Comparison of ENCODE assay signal across 11 mouse cellular contexts in the genomic region with DNA sequence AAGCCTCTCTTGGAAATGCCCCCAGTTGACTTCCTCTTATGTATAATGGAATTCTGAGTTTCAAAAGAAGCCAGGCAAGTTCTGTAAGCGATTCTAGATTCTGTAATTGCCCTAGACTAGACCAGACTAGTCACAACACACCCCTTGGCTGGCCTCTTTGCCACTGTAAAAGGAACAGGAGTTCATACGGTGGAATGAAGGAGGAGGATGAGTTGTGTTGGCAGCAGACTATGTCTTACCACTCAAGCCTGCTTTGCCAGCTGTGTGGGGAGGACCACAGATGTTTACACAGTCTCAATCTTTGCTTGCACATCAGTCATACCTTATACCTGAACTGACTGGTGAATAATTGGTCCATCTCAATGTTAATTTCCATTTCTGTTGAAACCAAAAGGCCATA.
"Had no signal": no experiment of that assay in that cellular context is flagged by ENCODE, and none has a peak within 500 bp of the region (broad histone marks: within the 10 kb centered on the region; RNA-seq: fewer than 3 reads in every experiment).

No protein-coding gene starts in this region.

- DNase-seq: lung, embryonic 14.5 days; lung, postnatal 10 days; retina, postnatal 1 day; right cerebral cortex, postnatal 4 days; spleen, adult 18-20 months; thymus, postnatal 4 days had no signal

- H3K27ac ChIP-seq: limb, embryonic 13.5 days; liver, embryonic 12.5 days; midbrain, embryonic 12.5 days had no signal

- H3K4me3 ChIP-seq: limb, embryonic 13.5 days; liver, embryonic 12.5 days; midbrain, embryonic 12.5 days had no signal

- H3K4me2 ChIP-seq: limb, embryonic 13.5 days; liver, embryonic 12.5 days; lung, embryonic 14.5 days; midbrain, embryonic 12.5 days had no signal

- H3K36me3 ChIP-seq: limb, embryonic 13.5 days; liver, embryonic 12.5 days; midbrain, embryonic 12.5 days had no signal

- ATAC-seq: intestine, embryonic 16.5 days; liver, embryonic 12.5 days; midbrain, embryonic 16.5 days had no signal

- H3K9me3 ChIP-seq: limb, embryonic 13.5 days; liver, embryonic 12.5 days; midbrain, embryonic 12.5 days had no signal

- H3K9ac ChIP-seq: limb, embryonic 13.5 days; liver, embryonic 12.5 days; lung, embryonic 14.5 days; midbrain, embryonic 12.5 days had no signal

- H3K27me3 ChIP-seq: limb, embryonic 13.5 days; liver, embryonic 12.5 days; midbrain, embryonic 12.5 days had no signal

- H3K4me1 ChIP-seq: limb, embryonic 13.5 days; liver, embryonic 12.5 days; midbrain, embryonic 12.5 days had no signal
